Mouse (Mus musculus): ENCODE results near the gene Unc5cl. TPM values are rescaled to one million over a fixed set of nuclear protein-coding genes. Genes with fewer than 3 reads are reported as not detected.

Unc5cl gene
- total and polyA plus RNA-seq, 3 experiments, result 0.21 to 0.27 (median 0.23) TPM

GRCm38 (mm10) chr17:48451753-48452444, 2.8 kb upstream of the Unc5cl start:
- Histone ChIP-seq H3K36me3 (ENCODE audit: control insufficient read depth, insufficient read depth, low read length) (no peaks in the 10 kb centered on the region), H3K27ac (no peak overlapping the region), H3K9ac (ENCODE audit: low read depth, low read length) (no peak overlapping the region), H3K27me3 (ENCODE audit: control insufficient read depth, insufficient read depth, low read length) (no peaks in the 10 kb centered on the region), H3K79me2 (replicated peaks; ENCODE audit: control insufficient read depth, insufficient read depth, low read length) (no peaks in the 10 kb centered on the region), H3K4me3 (no peak overlapping the region), H3K4me1 (ENCODE audit: control insufficient read depth, insufficient read depth, low read length) (no peaks in the 10 kb centered on the region)
- TF ChIP-seq CTCF (IDR thresholded peaks at IDR 0.05), result no peak
- no peak for DNase-seq
- intact Hi-C loops (cut with DNase I), result loop anchor here (5.0 kb wide), 1 partner anchor 35 kb away; no protein-coding TSS in a partner anchor
- 52% methylated on average over 9 of the region's 9 CpGs for WGBS

GRCm38 (mm10) chr17:48453489-48453888, 1.2 kb upstream of the Unc5cl start:
- Histone ChIP-seq H3K27ac (no peak overlapping the region), H3K4me3 (no peak overlapping the region), H3K9ac (ENCODE audit: low read depth, low read length) (no peak overlapping the region), H3K27me3 (ENCODE audit: control insufficient read depth, insufficient read depth, low read length) (no peaks in the 10 kb centered on the region), H3K4me1 (ENCODE audit: control insufficient read depth, insufficient read depth, low read length) (no peaks in the 10 kb centered on the region), H3K36me3 (ENCODE audit: control insufficient read depth, insufficient read depth, low read length) (no peaks in the 10 kb centered on the region), H3K79me2 (replicated peaks; ENCODE audit: control insufficient read depth, insufficient read depth, low read length) (no peaks in the 10 kb centered on the region)
- TF ChIP-seq CTCF (IDR thresholded peaks at IDR 0.05), result peak; percentile 45
- TF ChIP-seq EP300 (IDR thresholded peaks at IDR 0.05; ENCODE audit: insufficient read depth, low read depth, low read length), result no peak
- 87% methylated on average over 7 of the region's 7 CpGs for WGBS
- intact Hi-C loops (cut with DNase I), result loop anchor here (5.0 kb wide), 1 partner anchor 36 kb away; no protein-coding TSS in a partner anchor
- no peak for DNase-seq

DNA sequence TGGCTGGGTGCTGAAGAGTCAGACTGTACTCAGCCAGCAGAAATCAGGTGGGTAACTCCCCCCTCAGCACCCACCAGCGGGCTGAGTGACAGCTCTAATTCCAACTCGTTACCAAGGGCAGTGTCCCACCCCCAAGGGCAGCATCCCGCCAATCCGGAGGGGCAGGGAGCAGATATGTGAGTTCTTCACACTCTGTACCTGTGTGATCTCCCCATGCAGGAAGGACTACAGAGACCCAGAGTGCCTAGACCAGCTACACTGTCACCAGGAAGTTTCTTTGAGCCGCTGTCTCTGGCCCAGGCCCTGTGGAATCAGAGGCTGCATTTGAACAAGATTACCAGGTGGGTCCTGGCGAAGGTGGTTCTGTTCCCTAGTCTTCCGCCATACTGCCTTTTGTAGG, 511 bp upstream of the Unc5cl start:
- intact Hi-C loops (cut with DNase I), result loop anchor here (5.0 kb wide), 1 partner anchor 37 kb away; no protein-coding TSS in a partner anchor
- Histone ChIP-seq H3K27ac (no peak overlapping the region), H3K4me1 (ENCODE audit: control insufficient read depth, insufficient read depth, low read length) (no peaks in the 10 kb centered on the region), H3K4me3 (no peak overlapping the region), H3K9ac (ENCODE audit: low read depth, low read length) (no peak overlapping the region), H3K27me3 (ENCODE audit: control insufficient read depth, insufficient read depth, low read length) (no peaks in the 10 kb centered on the region), H3K36me3 (ENCODE audit: control insufficient read depth, insufficient read depth, low read length) (no peaks in the 10 kb centered on the region), H3K79me2 (replicated peaks; ENCODE audit: control insufficient read depth, insufficient read depth, low read length) (no peaks in the 10 kb centered on the region)
- 57% methylated on average over 7 of the region's 7 CpGs for WGBS
- DNase-seq, result no peak
- TF ChIP-seq EP300 (IDR thresholded peaks at IDR 0.05; ENCODE audit: insufficient read depth, low read depth, low read length) (no peak), POLR2A (IDR thresholded peaks at IDR 0.05; ENCODE audit: insufficient read depth, low read depth, low read length) (no peak), CTCF (IDR thresholded peaks at IDR 0.05) (no peak)

DNA sequence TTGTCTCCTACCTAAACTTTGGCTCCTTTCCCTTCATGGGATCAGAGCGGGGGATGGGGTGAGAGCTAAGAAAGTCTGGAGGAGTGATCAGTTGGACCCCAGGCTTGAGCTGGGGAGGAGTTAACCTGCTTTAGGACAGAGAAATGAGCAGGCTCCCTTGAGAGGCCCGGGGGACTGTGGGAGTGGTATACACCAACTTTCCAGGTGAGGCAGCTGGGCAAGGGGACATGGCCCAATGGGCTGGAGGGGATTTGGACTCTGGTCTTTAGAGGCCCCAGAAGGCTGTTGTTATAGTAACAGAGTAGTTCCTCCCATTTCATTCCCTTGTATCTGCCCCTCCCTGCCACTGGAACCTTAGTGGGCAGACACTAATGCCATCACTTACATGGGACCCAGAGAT, 1.3 kb downstream of the Unc5cl start:
- Histone ChIP-seq H3K36me3 (ENCODE audit: control insufficient read depth, insufficient read depth, low read length) (no peaks in the 10 kb centered on the region), H3K4me3 (no peak overlapping the region), H3K27ac (no peak overlapping the region), H3K79me2 (replicated peaks; ENCODE audit: control insufficient read depth, insufficient read depth, low read length) (no peaks in the 10 kb centered on the region), H3K27me3 (ENCODE audit: control insufficient read depth, insufficient read depth, low read length) (no peaks in the 10 kb centered on the region), H3K4me1 (ENCODE audit: control insufficient read depth, insufficient read depth, low read length) (no peaks in the 10 kb centered on the region), H3K9ac (ENCODE audit: low read depth, low read length) (no peak overlapping the region)
- WGBS, result 95% methylated on average over 2 of the region's 2 CpGs
- no peak for DNase-seq
- intact Hi-C loops (cut with DNase I), result no loop called here
- TF ChIP-seq CTCF (IDR thresholded peaks at IDR 0.05) (no peak), EP300 (IDR thresholded peaks at IDR 0.05; ENCODE audit: insufficient read depth, low read depth, low read length) (no peak), POLR2A (IDR thresholded peaks at IDR 0.05; ENCODE audit: insufficient read depth, low read depth, low read length) (no peak)

- intact Hi-C loops (cut with DNase I), result no loop called here
- no peaks in the 10 kb centered on the region for H3K27me3 ChIP-seq (ENCODE audit: control insufficient read depth, insufficient read depth, low read length)
- no peak for DNase-seq
- no peak overlapping the region for H3K4me3 ChIP-seq
- no peak for TF ChIP-seq CTCF (IDR thresholded peaks at IDR 0.05)
- TF ChIP-seq EP300 (IDR thresholded peaks at IDR 0.05; ENCODE audit: insufficient read depth, low read depth, low read length), result no peak
- TF ChIP-seq POLR2A (IDR thresholded peaks at IDR 0.05; ENCODE audit: insufficient read depth, low read depth, low read length), result no peak
- WGBS, result 70% methylated on average over 13 of the region's 13 CpGs
- no peaks in the 10 kb centered on the region for H3K36me3 ChIP-seq (ENCODE audit: control insufficient read depth, insufficient read depth, low read length)
- H3K79me2 ChIP-seq (replicated peaks; ENCODE audit: control insufficient read depth, insufficient read depth, low read length), result no peaks in the 10 kb centered on the region
- no peaks in the 10 kb centered on the region for H3K4me1 ChIP-seq (ENCODE audit: control insufficient read depth, insufficient read depth, low read length)
- no peak overlapping the region for H3K9ac ChIP-seq (ENCODE audit: low read depth, low read length)
- no peak overlapping the region for H3K27ac ChIP-seq
Observed at GRCm38 (mm10) chr17:48457971-48458653, 3.4 kb downstream of the Unc5cl start.

DNA sequence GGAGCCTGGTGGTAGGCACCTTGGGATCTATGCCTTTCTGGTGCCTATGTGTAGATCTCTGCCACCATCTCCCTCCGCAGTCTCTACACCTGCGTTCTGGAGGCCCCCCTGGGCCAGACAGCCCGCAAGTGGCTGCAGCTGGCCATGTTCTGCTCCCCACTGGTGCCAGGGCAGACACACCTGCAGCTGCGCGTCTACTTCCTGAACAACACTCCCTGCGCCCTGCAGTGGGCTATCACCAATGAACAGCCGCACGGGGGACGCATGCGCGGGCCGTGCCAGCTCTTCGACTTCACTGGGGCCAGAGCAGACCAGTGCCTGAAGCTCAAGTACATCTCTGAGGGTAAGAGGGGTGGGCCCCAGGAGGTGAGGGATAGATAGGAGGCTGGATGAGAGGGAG, 7.4 kb downstream of the Unc5cl start:
- intact Hi-C loops (cut with DNase I), result loop anchor here (10.0 kb wide), 1 partner anchor 713 kb away; no protein-coding TSS in a partner anchor
- no peaks in the 10 kb centered on the region for H3K36me3 ChIP-seq (ENCODE audit: control insufficient read depth, insufficient read depth, low read length)
- DNase-seq, result peak in 1 of 2 experiments; percentile 12
- H3K4me3 ChIP-seq, result no peak overlapping the region
- H3K27ac ChIP-seq, result no peak overlapping the region
- TF ChIP-seq CTCF (IDR thresholded peaks at IDR 0.05) (no peak), POLR2A (IDR thresholded peaks at IDR 0.05; ENCODE audit: insufficient read depth, low read depth, low read length) (no peak), EP300 (IDR thresholded peaks at IDR 0.05; ENCODE audit: insufficient read depth, low read depth, low read length) (no peak)
- H3K27me3 ChIP-seq (ENCODE audit: control insufficient read depth, insufficient read depth, low read length), result peaks cover 2% of the 10 kb centered on the region; the same call in 1 of the 2 replicates
- WGBS, result 89% methylated on average over 13 of the region's 13 CpGs
- H3K4me1 ChIP-seq (ENCODE audit: control insufficient read depth, insufficient read depth, low read length), result no peaks in the 10 kb centered on the region
- H3K9ac ChIP-seq (ENCODE audit: low read depth, low read length), result no peak overlapping the region
- H3K79me2 ChIP-seq (replicated peaks; ENCODE audit: control insufficient read depth, insufficient read depth, low read length), result no peaks in the 10 kb centered on the region
